Mouse (Mus musculus) stomach, embryonic 14.5 days (tissue): ENCODE data around the gene Crybg1. TPM values are rescaled to one million over a fixed set of nuclear protein-coding genes. Genes with fewer than 3 reads are reported as not detected.

ENCODE experiments used
- ATAC-seq: fragments of 200-750 bp; cut with Nextera tagmentation; 2 replicates; pipeline ENCODE4 v1.8.0; 2017; ENCODE audit warnings: low read depth, moderate TSS enrichment; ENCODE audit not compliant: insufficient number of reproducible peaks, insufficient read depth, low FRiP score
- H3K27ac ChIP-seq: fragments of 300-500 bp; sonication (generic); 2 replicates; pipeline ENCODE4 v1.5.1; 2014; ENCODE audit warnings: mild to moderate bottlenecking, low read length, moderate library complexity, mixed read lengths
- H3K27me3 ChIP-seq: fragments of 300-500 bp; sonication (generic); 2 replicates; pipeline ENCODE4 v1.6.1; 2014; ENCODE audit warnings: low read length, control low read depth, mixed read lengths; ENCODE audit not compliant: control insufficient read depth, insufficient read depth
- H3K36me3 ChIP-seq: fragments of 300-500 bp; sonication (generic); 2 replicates; pipeline ENCODE4 v1.6.1; 2014; ENCODE audit warnings: mild to moderate bottlenecking, control low read depth, low read length, moderate library complexity, mixed read lengths; ENCODE audit not compliant: control insufficient read depth, insufficient read depth
- H3K4me1 ChIP-seq: fragments of 300-500 bp; sonication (generic); 2 replicates; pipeline ENCODE4 v1.6.1; 2014; ENCODE audit warnings: low read length, control low read depth, mixed read lengths; ENCODE audit not compliant: control insufficient read depth, insufficient read depth
- H3K4me2 ChIP-seq: fragments of 300-500 bp; sonication (generic); replicated peaks from 2 replicates; pipeline ENCODE4 v1.6.1; 2014; ENCODE audit warnings: low read depth, low read length, control low read depth
- H3K4me3 ChIP-seq: fragments of 300-500 bp; sonication (generic); 2 replicates; pipeline ENCODE4 v1.5.1; 2014; ENCODE audit warnings: low read depth, low read length, control low read depth
- H3K9ac ChIP-seq: fragments of 300-500 bp; sonication (generic); replicated peaks from 2 replicates; pipeline ENCODE4 v1.6.1; 2014; ENCODE audit warnings: low read depth, mild to moderate bottlenecking, control low read depth, low read length, moderate library complexity, mixed read lengths
- H3K9me3 ChIP-seq: fragments of 300-500 bp; sonication (generic); 2 replicates; pipeline ENCODE4 v1.6.1; 2016; ENCODE audit warnings: low read depth, low read length, control low read depth; ENCODE audit not compliant: control insufficient read depth
- WGBS: fragments of 180-500 bp; shearing (Covaris S2); extraction: QIAGEN DNeasy Blood & Tissue Kit; methylation state at CpG from one replicate; pipeline ENCODE4 v1.1.7; 2014; 5-methylcytosine and 5-hydroxymethylcytosine counted together
- polyA plus RNA-seq: library from polyadenylated mRNA; unstranded; fragments of >200 nt; fragmentation: Nextera tagmentation; extraction: Ambion mirVana; gene quantifications from 2 replicates; pipeline ENCODE4 v1.2.1, GENCODE M21; 2014

Gene Crybg1
- polyA plus RNA-seq, 1 experiment from 2014 or later = 2.7 TPM

DNA sequence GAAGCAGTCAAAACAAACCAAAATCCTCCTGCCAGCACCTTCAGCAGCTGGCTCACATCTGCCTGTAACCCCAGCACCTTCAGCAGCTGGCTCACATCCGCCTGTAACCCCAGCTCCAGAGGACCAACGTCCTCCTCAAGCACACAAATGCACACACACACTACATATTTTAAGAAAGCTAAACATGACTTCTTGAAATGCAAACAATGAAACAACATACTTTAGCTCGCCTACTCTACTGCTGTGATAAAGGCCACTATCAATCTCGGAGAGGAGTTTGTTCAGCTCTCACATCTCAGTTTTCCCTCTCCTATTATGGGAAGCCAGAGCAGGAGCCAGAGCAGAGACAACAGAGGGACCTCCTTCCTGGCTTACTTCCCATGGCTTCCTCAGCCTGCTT, 34.0 kb downstream of the Crybg1 start:
- WGBS = 13% methylated on average over 4 of the region's 4 CpGs
- no peaks in the 10 kb centered on the region for H3K36me3 ChIP-seq
- peak overlapping the region; percentile 44; the same call in 1 of the 2 replicates for H3K27ac ChIP-seq
- H3K9ac ChIP-seq = no peak overlapping the region
- no peak overlapping the region for H3K4me2 ChIP-seq
- H3K27me3 ChIP-seq = no peaks in the 10 kb centered on the region
- no peak overlapping the region for H3K4me3 ChIP-seq
- peak; percentile 69; the same call in 1 of the 2 replicates for ATAC-seq
- H3K9me3 ChIP-seq = no peaks in the 10 kb centered on the region
- H3K4me1 ChIP-seq = peaks cover 20% of the 10 kb centered on the region

GRCm38 (mm10) chr10:44112005-44112675, 36.5 kb downstream of the Crybg1 start:
- Histone ChIP-seq H3K9ac (no peak overlapping the region), H3K4me1 (peaks cover 20% of the 10 kb centered on the region), H3K27ac (peak overlapping the region; percentile 55; the same call in 1 of the 2 replicates), H3K4me3 (no peak overlapping the region), H3K9me3 (no peaks in the 10 kb centered on the region; the same call in 1 of the 2 replicates), H3K27me3 (no peaks in the 10 kb centered on the region), H3K36me3 (no peaks in the 10 kb centered on the region), H3K4me2 (no peak overlapping the region)
- WGBS = 63% methylated on average over 12 of the region's 12 CpGs
- peak; percentile 60; the same call in 1 of the 2 replicates for ATAC-seq

GRCm38 (mm10) chr10:44111168-44111567, 37.5 kb downstream of the Crybg1 start:
- no peak overlapping the region for H3K4me2 ChIP-seq
- peak overlapping the region; percentile 55; the same call in 1 of the 2 replicates for H3K27ac ChIP-seq
- no peak for ATAC-seq
- no peak overlapping the region for H3K4me3 ChIP-seq
- no peaks in the 10 kb centered on the region; the same call in 1 of the 2 replicates for H3K9me3 ChIP-seq
- H3K36me3 ChIP-seq = no peaks in the 10 kb centered on the region
- no peaks in the 10 kb centered on the region for H3K27me3 ChIP-seq
- WGBS = 70% methylated on average over 10 of the region's 10 CpGs
- peaks cover 20% of the 10 kb centered on the region for H3K4me1 ChIP-seq
- H3K9ac ChIP-seq = no peak overlapping the region

- Histone ChIP-seq H3K9ac (no peak overlapping the region), H3K27ac (no peak overlapping the region), H3K36me3 (no peaks in the 10 kb centered on the region), H3K4me1 (peaks cover 20% of the 10 kb centered on the region), H3K4me2 (no peak overlapping the region), H3K4me3 (no peak overlapping the region), H3K9me3 (no peaks in the 10 kb centered on the region; the same call in 1 of the 2 replicates), H3K27me3 (no peaks in the 10 kb centered on the region)
- ATAC-seq = no peak
Measured at GRCm38 (mm10) chr10:44110460-44110859, 38.2 kb downstream of the Crybg1 start.

- no peaks in the 10 kb centered on the region for H3K4me1 ChIP-seq
- ATAC-seq = 0 out of 2 replicates have a peak, but pooled peaks have one; percentile 14
- H3K4me3 ChIP-seq = no peak overlapping the region
- no peak overlapping the region for H3K27ac ChIP-seq
- WGBS = 65% methylated on average over 2 of the region's 2 CpGs
- no peak overlapping the region for H3K9ac ChIP-seq
- no peaks in the 10 kb centered on the region for H3K27me3 ChIP-seq
- no peaks in the 10 kb centered on the region for H3K36me3 ChIP-seq
- no peak overlapping the region for H3K4me2 ChIP-seq
- peaks cover 6% of the 10 kb centered on the region; the same call in 1 of the 2 replicates for H3K9me3 ChIP-seq
Measured at GRCm38 (mm10) chr10:44094794-44095193, 53.9 kb downstream of the Crybg1 start.

- Histone ChIP-seq H3K36me3 (no peaks in the 10 kb centered on the region), H3K4me1 (no peaks in the 10 kb centered on the region), H3K4me3 (no peak overlapping the region), H3K4me2 (no peak overlapping the region), H3K9me3 (peaks cover 6% of the 10 kb centered on the region; the same call in 1 of the 2 replicates), H3K27me3 (no peaks in the 10 kb centered on the region), H3K9ac (no peak overlapping the region), H3K27ac (no peak overlapping the region)
- no peak for ATAC-seq
- 88% methylated on average over 2 of the region's 2 CpGs for WGBS
Measured at GRCm38 (mm10) chr10:44091757-44092156, 56.9 kb downstream of the Crybg1 start.

- no peak overlapping the region for H3K9ac ChIP-seq
- H3K4me3 ChIP-seq = no peak overlapping the region
- H3K4me2 ChIP-seq = no peak overlapping the region
- no peak overlapping the region for H3K27ac ChIP-seq
- H3K27me3 ChIP-seq = no peaks in the 10 kb centered on the region
- WGBS = 59% methylated on average over 6 of the region's 6 CpGs
- no peaks in the 10 kb centered on the region for H3K4me1 ChIP-seq
- H3K9me3 ChIP-seq = no peaks in the 10 kb centered on the region
- no peaks in the 10 kb centered on the region for H3K36me3 ChIP-seq
- ATAC-seq = no peak
Measured at GRCm38 (mm10) chr10:44080351-44080750, 68.3 kb downstream of the Crybg1 start.

- ATAC-seq = no peak
- Histone ChIP-seq H3K4me2 (no peak overlapping the region), H3K9me3 (no peaks in the 10 kb centered on the region), H3K36me3 (no peaks in the 10 kb centered on the region), H3K27ac (no peak overlapping the region), H3K4me1 (no peaks in the 10 kb centered on the region), H3K27me3 (no peaks in the 10 kb centered on the region), H3K9ac (no peak overlapping the region), H3K4me3 (no peak overlapping the region)
- WGBS = 47% methylated on average over 6 of the region's 6 CpGs
Measured at GRCm38 (mm10) chr10:44078799-44079521, 69.7 kb downstream of the Crybg1 start.
